In genomic region chr15:83083530-83083929, GRCm38 (mm10) we compare ENCODE assay signal across 18 mouse cellular contexts. TPM values are rescaled to one million over a fixed set of nuclear protein-coding genes. Genes with fewer than 3 reads are reported as not detected.
A peak's percentile ranks its signal among the peaks of the same experiment; 100 is the strongest.
DNase-seq lines count a peak whose midpoint lies in the region; ATAC-seq lines count a peak whose summit lies in the region.
"Had no signal": no experiment of that assay in that cellular context is flagged by ENCODE, and none has a peak within 500 bp of the region (broad histone marks: within the 10 kb centered on the region; RNA-seq: fewer than 3 reads in every experiment).

No protein-coding gene starts in this region.

- no peak for ATAC-seq in hindbrain, embryonic 11.5 days (ENCODE audit: low FRiP score)
- peak; percentile 40 for ATAC-seq in midbrain, embryonic 13.5 days
- no peak for ATAC-seq in liver, embryonic 12.5 days
- ATAC-seq: intestine, embryonic 15.5 days had no signal

- H3K27me3 ChIP-seq in hindbrain, embryonic 10.5 days (ENCODE audit: insufficient read depth, poor library complexity, severe bottlenecking), result peaks cover 33% of the 10 kb centered on the region
- 0 out of 2 replicates have a peak, but pooled peaks cover 3% of the 10 kb centered on the region for H3K27me3 ChIP-seq in hindbrain, embryonic 11.5 days (ENCODE audit: control insufficient read depth, insufficient read depth, low read length)
- H3K27me3 ChIP-seq in midbrain, embryonic 13.5 days, result 0 out of 2 replicates have a peak, but pooled peaks cover 14% of the 10 kb centered on the region
- H3K27me3 ChIP-seq in liver, embryonic 12.5 days (replicated peaks), result peaks cover 38% of the 10 kb centered on the region; the same call in 1 of the 2 replicates
- H3K27me3 ChIP-seq: intestine, embryonic 15.5 days had no signal

- no peak overlapping the region for H3K4me3 ChIP-seq in hindbrain, embryonic 10.5 days
- no peak overlapping the region for H3K4me3 ChIP-seq in hindbrain, embryonic 11.5 days (ENCODE audit: low read depth, low read length)
- H3K4me3 ChIP-seq in midbrain, embryonic 13.5 days (replicated peaks), result peak overlapping the region; percentile 3; the same call in 1 of the 2 replicates
- no peak overlapping the region for H3K4me3 ChIP-seq in liver, embryonic 12.5 days
- H3K4me3 ChIP-seq: embryonic facial prominence, embryonic 12.5 days; heart, embryonic 15.5 days; intestine, embryonic 15.5 days had no signal

- WGBS in hindbrain, embryonic 10.5 days, result 71% methylated on average over 5 of the region's 5 CpGs
- 64% methylated on average over 5 of the region's 5 CpGs for WGBS in hindbrain, embryonic 11.5 days
- 37% methylated on average over 5 of the region's 5 CpGs for WGBS in midbrain, embryonic 13.5 days
- WGBS in liver, embryonic 12.5 days (ENCODE audit: insufficient replicate concordance), result 65% methylated on average over 5 of the region's 5 CpGs

- no peak for DNase-seq in hindbrain, embryonic 10.5 days (ENCODE audit: low spot score)
- DNase-seq in hindbrain, embryonic 11.5 days (ENCODE audit: low spot score), result no peak
- DNase-seq in right cerebral cortex, postnatal 10 days (ENCODE audit: low spot score in 2 of 2), result peak; percentile 73 to 76
- no peak for DNase-seq in right cerebral cortex, postnatal 25 days
- DNase-seq in telencephalon, adult 2 months (ENCODE audit: low read depth, low spot score), result peak; percentile 15
- DNase-seq in kidney, postnatal 14 days, result no peak
- DNase-seq: adrenal gland, adult 8-10 months; cerebellum, postnatal 36 days; gastrocnemius, postnatal 25 days; lung, postnatal 10 days; thymus, postnatal 25 days had no signal

- H3K4me2 ChIP-seq in hindbrain, embryonic 11.5 days (replicated peaks; ENCODE audit: low read depth, low read length), result no peak overlapping the region
- peak overlapping the region; percentile 32 for H3K4me2 ChIP-seq in midbrain, embryonic 13.5 days (replicated peaks)
- H3K4me2 ChIP-seq in liver, embryonic 12.5 days, result no peak overlapping the region
- H3K4me2 ChIP-seq: embryonic facial prominence, embryonic 12.5 days; intestine, embryonic 15.5 days; liver, embryonic 11.5 days had no signal

- no peaks in the 10 kb centered on the region for H3K36me3 ChIP-seq in hindbrain, embryonic 10.5 days
- H3K36me3 ChIP-seq in hindbrain, embryonic 11.5 days (ENCODE audit: control insufficient read depth, insufficient read depth, low read length), result no peaks in the 10 kb centered on the region
- H3K36me3 ChIP-seq in midbrain, embryonic 13.5 days, result no peaks in the 10 kb centered on the region
- no peaks in the 10 kb centered on the region for H3K36me3 ChIP-seq in liver, embryonic 12.5 days
- H3K36me3 ChIP-seq: embryonic facial prominence, embryonic 12.5 days; G1E; heart, embryonic 15.5 days; intestine, embryonic 15.5 days had no signal

- no peak overlapping the region for H3K9ac ChIP-seq in hindbrain, embryonic 11.5 days (ENCODE audit: low read depth, low read length)
- H3K9ac ChIP-seq in midbrain, embryonic 13.5 days (replicated peaks), result peak overlapping the region; percentile 17; the same call in 1 of the 2 replicates
- no peak overlapping the region for H3K9ac ChIP-seq in liver, embryonic 12.5 days
- H3K9ac ChIP-seq: embryonic facial prominence, embryonic 12.5 days; heart, embryonic 15.5 days; intestine, embryonic 15.5 days had no signal

- no peaks in the 10 kb centered on the region for H3K9me3 ChIP-seq in hindbrain, embryonic 10.5 days
- no peaks in the 10 kb centered on the region for H3K9me3 ChIP-seq in hindbrain, embryonic 11.5 days (ENCODE audit: control insufficient read depth, low read length)
- no peaks in the 10 kb centered on the region for H3K9me3 ChIP-seq in midbrain, embryonic 13.5 days
- no peaks in the 10 kb centered on the region for H3K9me3 ChIP-seq in liver, embryonic 12.5 days (replicated peaks)
- H3K9me3 ChIP-seq: embryonic facial prominence, embryonic 12.5 days; G1E; heart, embryonic 15.5 days; intestine, embryonic 15.5 days had no signal

- 0 out of 2 replicates have a peak overlapping the region, but pooled peaks have one; percentile 20 for H3K27ac ChIP-seq in hindbrain, embryonic 10.5 days
- H3K27ac ChIP-seq in hindbrain, embryonic 11.5 days (ENCODE audit: low read depth, low read length), result no peak overlapping the region
- peak overlapping the region; percentile 76 for H3K27ac ChIP-seq in midbrain, embryonic 13.5 days
- no peak overlapping the region for H3K27ac ChIP-seq in liver, embryonic 12.5 days
- H3K27ac ChIP-seq: embryonic facial prominence, embryonic 12.5 days; heart, embryonic 15.5 days; intestine, embryonic 15.5 days had no signal

- H3K4me1 ChIP-seq in hindbrain, embryonic 10.5 days (replicated peaks), result peaks cover 43% of the 10 kb centered on the region
- H3K4me1 ChIP-seq in hindbrain, embryonic 11.5 days (replicated peaks; ENCODE audit: control insufficient read depth, insufficient read depth, low read length), result peaks cover 7% of the 10 kb centered on the region; the same call in 1 of the 2 replicates
- peaks cover 25% of the 10 kb centered on the region for H3K4me1 ChIP-seq in midbrain, embryonic 13.5 days (replicated peaks)
- peaks cover 27% of the 10 kb centered on the region for H3K4me1 ChIP-seq in liver, embryonic 12.5 days
- H3K4me1 ChIP-seq: intestine, embryonic 15.5 days had no signal

RNA-seq across cellular contexts. Expression of gene Serhl, which starts 5.8 kb away (rescaled TPM):
- polyA plus RNA-seq in hindbrain, embryonic 10.5 days (2016; fragmentation: Nextera tagmentation; extraction: Ambion mirVana), result 57.1 and 58.9 TPM in 2 replicates
- polyA plus RNA-seq in hindbrain, embryonic 11.5 days (2014; fragmentation: Nextera tagmentation; extraction: Ambion mirVana), result 40.2 and 42.6 TPM in 2 replicates
- polyA plus RNA-seq in midbrain, embryonic 13.5 days (2015; fragmentation: Nextera tagmentation; extraction: Ambion mirVana), result 27.2 and 30.6 TPM in 2 replicates
- polyA plus RNA-seq in liver, embryonic 12.5 days (2016; fragmentation: Nextera tagmentation; extraction: Ambion mirVana), result 24.5 and 28.0 TPM in 2 replicates

RNA-seq across cellular contexts. Expression of gene Rrp7a, which starts 39.1 kb away (rescaled TPM):
- 85.3 and 85.4 TPM in 2 replicates for polyA plus RNA-seq in hindbrain, embryonic 10.5 days (2016; fragmentation: Nextera tagmentation; extraction: Ambion mirVana)
- 54.6 and 63.4 TPM in 2 replicates for polyA plus RNA-seq in hindbrain, embryonic 11.5 days (2014; fragmentation: Nextera tagmentation; extraction: Ambion mirVana)
- 72.4 and 77.0 TPM in 2 replicates for polyA plus RNA-seq in midbrain, embryonic 13.5 days (2015; fragmentation: Nextera tagmentation; extraction: Ambion mirVana)
- polyA plus RNA-seq in liver, embryonic 12.5 days (2016; fragmentation: Nextera tagmentation; extraction: Ambion mirVana), result 36.5 and 42.3 TPM in 2 replicates

RNA-seq across cellular contexts. Expression of gene Nfam1, which starts 50.4 kb away (rescaled TPM):
- 2.8 and 3.6 TPM in 2 replicates for polyA plus RNA-seq in hindbrain, embryonic 10.5 days (2016; fragmentation: Nextera tagmentation; extraction: Ambion mirVana)
- 2.1 and 2.3 TPM in 2 replicates for polyA plus RNA-seq in hindbrain, embryonic 11.5 days (2014; fragmentation: Nextera tagmentation; extraction: Ambion mirVana)
- polyA plus RNA-seq in midbrain, embryonic 13.5 days (2015; fragmentation: Nextera tagmentation; extraction: Ambion mirVana), result 2.4 and 2.5 TPM in 2 replicates
- 6.2 and 6.4 TPM in 2 replicates for polyA plus RNA-seq in liver, embryonic 12.5 days (2016; fragmentation: Nextera tagmentation; extraction: Ambion mirVana)

Comparison
In these comparisons a context has a peak if more than half of its experiments do, and no peak if none do; other contexts are left out.
1. DNase-seq: peak in right cerebral cortex, postnatal 10 days (2 of 2) and telencephalon, adult 2 months (single experiment); none in hindbrain, embryonic 10.5 days (single experiment), hindbrain, embryonic 11.5 days (single experiment), right cerebral cortex, postnatal 25 days (single experiment) and kidney, postnatal 14 days (single experiment).
2. H3K27ac ChIP-seq: peak in hindbrain, embryonic 10.5 days (single experiment) and midbrain, embryonic 13.5 days (single experiment); none in hindbrain, embryonic 11.5 days (single experiment) and liver, embryonic 12.5 days (single experiment).